Mouse (Mus musculus): ENCODE measurements around the gene Cbx7.
"Not testable (repeated sequence)": the region's sequence is repeated elsewhere in the genome, so short reads cannot be mapped to it uniquely, and the experiment has no call there.

DNA sequence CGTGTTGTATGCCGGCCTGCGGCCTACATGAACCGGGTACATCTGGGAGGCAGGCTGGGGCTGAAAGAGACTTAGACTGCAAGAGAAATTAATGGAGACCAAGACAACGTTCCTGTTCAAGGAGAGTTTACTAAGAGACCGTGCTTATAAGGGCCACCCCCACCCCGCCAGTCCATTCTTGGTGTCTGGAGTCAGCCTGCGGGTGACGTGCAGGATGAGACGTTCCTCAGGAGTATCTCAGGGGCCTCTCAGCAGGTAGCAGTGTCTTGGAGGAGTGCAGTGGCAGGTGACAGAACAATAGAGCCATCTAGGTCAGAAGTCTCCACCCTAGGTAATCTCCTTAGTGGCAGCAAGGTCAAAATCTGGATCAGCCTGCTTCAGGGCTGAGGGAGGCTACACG lies 66.2 kb downstream of the Cbx7 start:
- TF ChIP-seq CTCF (IDR thresholded peaks at IDR 0.05; ENCODE audit: extremely low read depth, insufficient read depth, insufficient read length, insufficient replicate concordance); POLR2A (IDR thresholded peaks at IDR 0.05; ENCODE audit: low read depth, low read length): not testable (repeated sequence)

All from spleen, adult 2 months (tissue).